17 mouse cellular contexts compared by ENCODE assay signal in the genomic region with DNA sequence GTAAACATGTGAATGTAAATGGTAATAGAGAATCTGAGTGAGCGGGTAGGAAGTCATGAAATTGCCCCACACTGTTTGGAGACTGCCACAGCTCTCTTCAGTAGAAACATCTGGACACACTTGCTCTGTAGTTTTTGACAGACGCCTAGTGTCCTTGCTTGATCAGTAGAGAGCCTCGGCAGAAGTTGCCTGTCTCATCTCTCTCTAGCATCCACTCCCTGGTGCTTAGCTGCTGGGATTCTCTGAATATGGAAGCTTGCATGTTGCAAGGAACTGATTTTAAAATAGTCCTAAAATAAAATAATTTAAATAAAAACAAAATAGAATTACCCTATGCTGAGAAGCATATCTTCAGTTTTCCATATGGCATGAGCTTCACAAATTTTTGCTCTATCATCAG.
"Had no signal": no experiment of that assay in that cellular context is flagged by ENCODE, and none has a peak within 500 bp of the region (broad histone marks: within the 10 kb centered on the region; RNA-seq: fewer than 3 reads in every experiment).

No protein-coding gene starts in this region.

- H3K4me3 ChIP-seq: neural tube, embryonic 12.5 days; neural tube, embryonic 13.5 days; neural tube, embryonic 15.5 days; stomach, embryonic 15.5 days had no signal

- DNase-seq: retina, postnatal 1 day; right cerebral cortex, adult 18-20 months; right cerebral cortex, postnatal 14 days; right cerebral cortex, postnatal 25 days; right cerebral cortex, postnatal 4 days; spleen, adult 18-20 months; thymus, adult 18-20 months; thymus, adult 2 months; thymus, postnatal 14 days; thymus, postnatal 25 days; thymus, postnatal 36 days; thymus, postnatal 4 days had no signal

- H3K27ac ChIP-seq: neural tube, embryonic 12.5 days; neural tube, embryonic 13.5 days; neural tube, embryonic 15.5 days; stomach, embryonic 15.5 days; stomach, postnatal 0 days had no signal
